Mouse (Mus musculus) left cerebral cortex, adult 9 months (tissue): ENCODE data around the gene Magea4.

Experiments used
- DNase-seq, 2 experiments: peaks; one replicate each; pipeline ENCODE4 v3.0.0; 2022; ENCODE audit warnings: low spot score in 2 of 2

The Magea4 gene

GRCm38 (mm10) chrX:72221717-72222116 is at the start of gene Magea4:
Gene Magea4 (plus strand): TSS chrX:72222017.
- no peak for DNase-seq

- no peak for DNase-seq
Observed at GRCm38 (mm10) chrX:72202944-72203554, 18.8 kb upstream of the Magea4 start.

- DNase-seq, result no peak
Observed at GRCm38 (mm10) chrX:72270637-72271036, 48.8 kb downstream of the Magea4 start.
